Mouse (Mus musculus) testis, postnatal 14 days (tissue): Measurements from ENCODE around the gene Jmjd8.
A peak's percentile ranks its signal among the peaks of the same experiment; 100 is the strongest.

ENCODE experiments used
- DNase-seq: peaks from one replicate; pipeline ENCODE4 v3.0.0; 2021; ENCODE audit warnings: low spot score

The Jmjd8 gene

DNA sequence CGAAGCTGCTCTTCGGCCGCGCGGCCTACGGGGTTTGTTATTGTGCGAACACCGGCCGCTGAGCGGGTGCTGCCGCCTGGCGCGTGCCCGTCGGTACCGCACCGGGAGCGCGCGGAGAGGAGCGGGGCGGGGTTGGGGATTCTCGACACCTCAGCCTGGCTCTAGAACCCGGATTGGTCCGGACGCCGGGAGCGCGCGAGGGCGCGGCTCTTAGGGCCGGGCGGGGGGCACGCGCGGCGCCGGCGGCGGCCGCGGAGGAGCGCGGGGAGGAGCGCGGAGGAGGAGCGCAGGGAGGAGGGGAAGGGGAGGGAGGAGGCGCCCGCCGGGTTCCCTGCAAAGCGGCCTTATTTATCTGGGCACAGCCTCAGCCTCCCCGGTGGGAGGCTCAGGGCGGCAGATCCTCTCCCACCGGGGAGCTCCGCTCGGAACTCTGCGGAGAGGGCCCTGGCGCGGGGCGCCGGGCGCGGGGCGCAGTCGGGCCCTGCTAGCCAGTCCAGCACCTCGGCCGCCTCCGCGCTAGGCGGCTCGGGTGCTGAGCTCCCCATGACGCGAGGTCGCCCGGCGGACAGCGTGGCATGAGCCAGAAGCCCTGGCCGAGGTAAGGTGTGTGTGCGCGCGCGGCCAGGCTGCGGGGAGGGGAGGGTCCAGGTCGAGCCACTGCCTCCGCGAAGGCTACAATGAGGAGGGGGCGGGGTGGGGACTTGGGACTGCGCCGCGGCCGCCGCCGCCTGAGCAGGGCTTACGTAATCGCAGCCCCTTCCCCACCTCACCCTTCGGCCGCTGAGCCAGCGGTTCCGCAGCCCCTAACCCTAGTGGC is 19.7 kb upstream of the Jmjd8 start, which contains the start of gene Fbxl16:
Fbxl16 (plus strand) TSS at position 297 of the 817 bp plus-strand sequence.
- peak; percentile 70 for DNase-seq

- DNase-seq = no peak
These were observed 18.9 kb upstream of the Jmjd8 start for GRCm38 (mm10) chr17:25809606-25810340.

- DNase-seq = no peak
These were observed 17.8 kb upstream of the Jmjd8 start for GRCm38 (mm10) chr17:25810890-25811289.

DNA sequence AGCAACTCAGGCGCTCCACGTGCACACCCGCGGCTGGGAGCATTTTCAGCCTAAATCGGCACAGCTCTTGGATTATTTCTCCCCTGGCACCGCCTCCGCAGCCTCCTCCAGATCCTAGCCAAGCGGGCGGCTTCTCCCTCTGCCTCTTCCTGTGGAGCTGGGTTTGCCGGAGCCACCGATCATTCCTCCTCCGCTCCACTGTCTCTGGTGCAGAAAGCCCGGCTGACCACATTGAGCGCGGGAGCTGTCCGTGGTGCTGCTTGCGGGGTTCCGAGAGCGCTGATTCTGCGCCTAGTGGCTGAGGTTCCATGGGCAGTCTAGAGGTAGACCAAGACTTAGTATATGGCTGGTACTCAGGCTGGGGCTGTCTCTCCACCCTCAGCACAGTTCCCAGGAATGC is 15.2 kb upstream of the Jmjd8 start:
- peak; percentile 78 for DNase-seq

DNA sequence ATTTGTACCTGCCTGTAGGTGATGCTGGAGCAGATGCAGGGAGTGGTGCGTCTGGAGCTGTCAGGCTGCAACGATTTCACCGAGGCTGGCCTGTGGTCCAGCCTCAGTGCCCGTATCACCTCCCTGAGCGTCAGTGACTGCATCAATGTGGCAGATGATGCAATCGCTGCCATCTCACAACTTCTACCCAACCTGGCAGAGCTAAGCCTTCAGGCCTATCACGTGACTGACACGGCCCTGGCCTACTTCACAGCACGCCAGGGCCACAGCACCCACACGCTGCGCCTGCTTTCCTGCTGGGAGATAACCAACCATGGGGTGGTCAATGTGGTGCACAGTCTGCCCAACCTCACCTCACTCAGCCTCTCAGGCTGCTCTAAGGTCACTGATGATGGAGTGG is 11.0 kb upstream of the Jmjd8 start:
- DNase-seq = no peak

DNA sequence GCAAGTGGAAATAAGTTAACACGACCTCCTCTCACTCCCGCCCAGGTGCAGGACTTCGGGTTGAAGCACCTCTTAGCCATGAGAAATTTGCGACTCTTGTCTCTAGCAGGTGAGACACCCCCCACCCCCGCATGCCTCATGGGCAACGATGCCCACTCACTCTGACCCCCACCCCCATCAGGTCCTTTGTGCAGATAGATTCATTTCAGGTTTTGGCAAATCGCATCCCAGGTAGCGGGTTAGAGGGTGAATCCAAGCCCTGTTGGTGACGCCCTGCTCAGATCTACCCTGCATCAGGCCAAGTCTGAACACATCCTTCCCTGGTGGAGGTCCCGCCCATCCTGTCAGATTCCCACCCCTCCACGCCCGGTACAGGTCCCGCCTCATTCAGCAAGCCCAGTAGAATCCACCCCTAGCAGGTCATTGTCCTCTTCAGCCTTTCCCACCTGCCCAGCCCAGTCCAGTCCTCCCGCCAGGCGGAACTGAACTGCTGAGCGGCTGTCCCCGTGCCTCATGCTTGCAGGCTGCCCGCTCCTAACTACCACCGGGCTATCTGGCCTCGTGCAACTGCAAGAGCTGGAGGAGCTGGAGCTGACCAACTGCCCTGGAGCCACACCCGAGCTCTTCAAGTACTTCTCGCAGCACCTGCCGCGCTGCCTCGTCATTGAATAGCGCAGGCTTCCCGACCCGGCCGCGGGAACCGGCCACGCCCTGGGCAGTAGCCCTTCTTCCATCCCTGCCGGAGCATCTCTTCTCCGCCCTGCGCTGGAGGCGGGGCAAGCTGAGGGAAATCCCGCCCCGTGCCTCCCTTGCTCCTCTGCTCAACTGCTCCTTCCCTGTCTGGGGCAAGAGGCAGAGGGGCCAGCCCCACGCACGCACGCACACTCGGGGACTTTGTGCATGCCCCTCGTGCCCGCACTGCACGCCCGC is 9.6 kb upstream of the Jmjd8 start:
- no peak for DNase-seq

- peak; percentile 86 for DNase-seq
These were observed 5.2 kb upstream of the Jmjd8 start, which contains the start of gene Wdr24 for GRCm38 (mm10) chr17:25823452-25823851. Wdr24 (plus strand) TSS chr17:25823627.

DNA sequence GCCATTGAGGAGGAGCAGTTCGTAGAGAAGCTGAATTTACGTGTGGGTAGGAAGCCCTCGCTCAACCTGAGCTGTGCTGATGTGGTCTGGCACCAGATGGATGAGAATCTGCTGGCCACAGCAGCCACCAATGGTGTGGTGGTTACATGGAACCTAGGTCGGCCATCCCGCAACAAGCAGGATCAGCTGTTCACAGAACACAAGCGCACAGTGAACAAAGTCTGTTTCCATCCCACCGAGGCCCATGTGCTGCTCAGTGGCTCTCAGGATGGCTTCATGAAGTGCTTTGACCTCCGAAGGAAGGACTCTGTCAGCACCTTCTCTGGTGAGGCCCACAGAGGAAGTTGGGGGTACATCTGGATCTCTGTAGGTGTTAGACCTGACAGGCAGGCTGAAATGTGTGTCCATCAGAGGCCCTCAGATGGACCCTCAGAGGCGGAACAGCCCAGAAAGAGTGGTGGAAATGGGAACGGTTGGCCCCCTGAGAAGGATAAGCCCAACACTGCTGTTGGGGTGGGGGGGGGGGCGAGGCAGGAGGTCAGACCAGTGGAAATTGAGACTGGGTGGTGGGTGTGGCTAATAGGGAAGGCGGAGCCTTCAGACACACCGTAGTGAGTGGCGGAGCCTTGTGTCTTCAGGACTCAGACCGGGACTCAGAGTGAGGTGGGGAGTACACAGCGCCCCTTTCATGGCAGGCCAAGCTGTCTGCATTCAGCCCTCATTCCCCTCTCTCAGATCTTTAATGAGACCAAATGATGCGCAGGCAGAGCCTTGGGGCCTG is 4.1 kb upstream of the Jmjd8 start:
- DNase-seq = no peak

GRCm38 (mm10) chr17:25825311-25825710 is 3.4 kb upstream of the Jmjd8 start:
- DNase-seq = no peak

DNA sequence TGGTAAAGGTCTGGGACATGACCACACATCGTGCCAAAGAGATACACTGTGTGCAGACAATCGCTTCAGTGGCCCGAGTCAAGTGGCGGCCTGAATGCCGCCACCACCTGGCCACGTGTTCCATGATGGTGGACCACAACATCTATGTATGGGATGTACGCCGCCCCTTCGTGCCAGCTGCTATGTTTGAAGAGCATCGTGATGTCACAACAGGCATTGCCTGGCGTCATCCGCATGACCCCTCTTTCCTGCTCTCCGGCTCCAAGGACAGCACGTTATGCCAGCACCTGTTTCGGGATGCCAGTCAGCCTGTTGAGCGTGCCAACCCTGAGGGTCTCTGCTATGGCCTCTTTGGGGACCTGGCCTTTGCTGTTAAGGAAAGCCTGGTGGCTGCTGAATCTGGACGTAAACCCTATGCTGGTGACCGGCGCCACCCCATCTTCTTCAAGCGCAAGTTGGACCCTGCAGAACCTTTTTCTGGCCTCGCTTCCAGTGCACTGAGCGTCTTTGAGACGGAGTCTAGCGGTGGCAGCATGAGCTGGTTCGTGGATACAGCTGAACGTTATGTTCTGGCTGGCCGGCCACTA is 2.6 kb upstream of the Jmjd8 start:
- no peak for DNase-seq

- no peak for DNase-seq
These were observed 1.7 kb upstream of the Jmjd8 start for GRCm38 (mm10) chr17:25827011-25827410.

DNA sequence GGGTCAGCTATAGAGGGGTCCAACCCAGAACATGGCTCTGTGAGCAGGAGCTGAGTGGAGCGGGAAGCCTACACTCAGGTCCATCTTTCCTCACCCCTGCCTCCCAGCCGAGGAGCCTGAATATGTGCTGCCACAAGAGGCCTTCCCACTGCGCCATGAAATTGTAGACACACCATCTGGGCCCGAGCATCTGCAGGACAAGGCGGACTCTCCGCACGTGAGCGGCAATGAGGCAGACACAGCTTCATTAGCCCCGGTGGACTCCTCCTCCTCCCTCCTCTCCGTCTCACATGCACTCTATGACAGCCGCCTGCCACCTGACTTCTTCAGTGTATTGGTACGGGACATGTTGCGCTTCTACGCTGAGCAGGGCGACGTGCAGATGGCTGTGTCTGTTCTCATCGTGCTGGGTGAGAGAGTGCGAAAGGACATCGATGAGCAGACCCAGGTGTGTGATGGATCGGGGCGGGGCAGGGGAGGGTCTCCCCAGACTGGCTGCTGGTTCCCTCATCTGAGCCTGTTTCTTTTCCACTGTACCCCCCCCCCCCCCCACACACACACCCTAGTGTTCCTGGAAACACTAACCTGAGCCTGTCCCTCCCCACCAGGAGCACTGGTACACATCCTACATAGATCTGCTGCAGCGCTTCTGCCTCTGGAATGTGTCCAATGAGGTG is 983 bp upstream of the Jmjd8 start:
- no peak for DNase-seq

GRCm38 (mm10) chr17:25828223-25828594 is 458 bp upstream of the Jmjd8 start:
- DNase-seq = no peak

DNA sequence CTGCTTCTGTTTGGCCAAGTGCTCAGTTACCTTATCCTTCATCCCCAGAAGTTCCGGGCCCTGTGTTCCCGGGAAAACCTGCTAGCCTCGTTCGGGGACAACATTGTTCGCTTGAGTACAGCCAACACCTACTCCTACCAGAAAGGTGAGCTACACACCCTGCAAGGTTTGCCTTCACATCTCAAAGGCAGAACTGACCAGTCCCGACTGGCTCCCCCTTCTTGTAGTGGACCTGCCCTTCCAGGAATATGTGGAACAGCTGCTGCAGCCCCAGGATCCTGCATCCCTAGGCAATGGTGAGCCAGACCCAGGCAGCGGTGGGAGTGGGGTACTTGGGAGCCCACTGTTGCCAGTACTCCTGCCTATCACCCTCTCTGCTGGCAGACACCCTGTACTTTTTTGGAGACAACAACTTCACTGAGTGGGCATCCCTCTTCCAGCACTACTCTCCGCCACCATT is 921 bp downstream of the Jmjd8 start:
- DNase-seq = no peak

- DNase-seq = no peak
These were observed 1.6 kb downstream of the Jmjd8 start for GRCm38 (mm10) chr17:25830200-25830753.

DNA sequence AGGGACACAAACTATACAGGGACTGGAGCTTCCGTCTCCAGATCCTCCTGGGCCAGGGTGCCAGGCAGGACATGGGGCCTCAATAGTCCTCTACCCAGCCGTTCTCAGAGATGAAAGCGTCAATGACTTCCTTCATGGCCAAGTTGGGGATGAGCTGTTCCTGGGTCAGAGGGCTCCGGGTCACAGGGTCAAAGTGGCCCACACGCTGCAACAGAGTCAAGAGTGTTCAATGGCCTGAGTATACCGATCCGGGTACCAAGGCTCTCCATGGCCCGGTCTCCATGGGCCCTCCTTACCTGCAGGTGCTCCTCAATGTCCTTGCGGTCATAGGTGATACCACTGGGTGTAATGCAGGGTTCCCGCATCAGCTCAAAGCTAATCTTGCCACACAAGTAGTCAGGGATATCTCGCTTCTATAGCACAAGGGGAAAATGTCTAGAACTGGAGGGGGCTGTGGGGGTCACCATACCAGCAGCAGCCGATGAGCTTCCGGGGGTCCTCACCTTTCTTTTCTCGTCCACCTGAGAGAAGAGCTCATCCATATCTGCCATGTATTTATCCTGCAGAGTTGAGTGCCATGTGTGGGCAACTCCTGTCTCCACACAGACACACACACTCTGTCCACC is 2.3 kb downstream of the Jmjd8 start:
- DNase-seq = no peak

DNA sequence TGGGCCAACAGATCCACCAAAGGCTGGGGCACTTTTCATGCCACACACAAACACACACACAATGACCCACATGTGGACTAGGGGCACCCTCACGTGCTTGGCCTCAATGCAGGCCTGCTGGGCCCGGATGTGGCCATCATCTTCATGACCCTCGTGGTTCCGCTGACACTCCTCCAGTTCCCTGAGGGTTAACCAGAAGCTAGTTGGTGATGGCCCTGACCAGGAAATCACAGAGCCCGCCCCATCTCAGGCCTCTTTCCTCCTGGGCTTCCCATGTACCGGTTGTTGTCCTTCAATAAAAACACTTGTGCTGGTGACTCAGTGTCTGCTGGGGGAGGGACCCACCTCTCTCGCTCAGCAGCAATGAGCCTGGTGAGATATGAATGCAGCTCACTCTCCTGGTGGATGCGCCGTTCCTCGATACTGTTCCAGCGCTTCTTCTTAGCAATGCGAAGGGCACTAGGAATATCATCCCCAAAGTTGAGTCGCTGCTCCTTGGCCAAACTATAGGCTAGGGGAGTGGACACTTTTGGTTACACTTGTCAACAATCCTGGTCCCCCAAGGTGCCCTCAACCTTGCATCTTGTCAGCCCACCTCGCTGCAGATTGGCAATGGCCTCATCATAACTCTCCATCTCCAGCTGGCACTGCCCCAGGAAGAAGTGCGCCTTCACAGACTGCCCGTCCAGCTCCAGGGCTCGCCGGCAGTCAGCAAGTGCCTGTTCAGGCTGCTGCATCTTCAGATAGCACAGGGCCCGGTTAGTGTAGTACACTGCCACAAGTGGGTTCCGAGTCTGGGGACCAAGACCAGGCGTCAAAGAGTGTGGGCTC is 3.0 kb downstream of the Jmjd8 start:
- no peak for DNase-seq

- peak; percentile 99 for DNase-seq
These were observed 4.0 kb downstream of the Jmjd8 start for GRCm38 (mm10) chr17:25832436-25833290.
